Comparison of ENCODE assay signal across 15 mouse cellular contexts in the genomic region with DNA sequence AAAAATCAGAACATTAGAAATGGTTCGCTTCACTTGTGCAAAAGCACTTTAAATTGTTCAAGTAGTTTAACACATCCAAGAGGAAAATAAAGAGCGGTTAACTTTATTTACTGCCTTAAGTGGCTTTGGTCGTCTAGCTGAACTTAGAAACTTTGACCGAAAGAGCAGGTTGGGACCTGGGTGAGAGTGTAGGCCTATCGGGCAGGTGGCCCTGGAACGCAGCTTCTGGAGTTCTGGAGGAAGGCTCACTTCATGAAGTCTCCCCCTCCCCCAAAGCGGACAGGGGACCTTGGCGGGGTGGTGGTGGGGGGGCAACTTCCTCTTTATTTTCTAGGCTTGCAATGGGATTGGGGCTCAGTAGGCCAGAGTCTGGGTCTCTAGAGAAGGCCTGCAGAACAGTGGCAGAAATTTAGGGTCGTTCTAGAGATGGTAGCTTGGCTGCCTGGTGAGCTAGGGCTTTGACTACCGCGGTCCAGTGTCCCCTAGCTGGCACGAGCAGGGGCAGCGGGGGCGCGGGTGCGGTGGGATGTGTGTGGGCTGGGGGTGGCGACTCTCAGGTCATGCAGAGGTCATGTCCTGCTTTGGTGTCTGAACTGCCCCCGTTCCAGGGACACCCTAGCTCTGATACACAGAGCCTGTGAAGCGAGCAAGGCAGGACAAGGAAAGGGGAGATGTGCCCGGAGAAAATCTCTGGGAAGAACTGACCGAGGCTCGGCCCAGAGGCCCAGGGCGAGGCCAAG. TPM values are rescaled to one million over a fixed set of nuclear protein-coding genes. Genes with fewer than 3 reads are reported as not detected.
DNase-seq lines count a peak whose midpoint lies in the region; ATAC-seq and TF ChIP-seq lines count a peak whose summit lies in the region.
"Had no signal": no experiment of that assay in that cellular context is flagged by ENCODE, and none has a peak within 500 bp of the region (broad histone marks: within the 10 kb centered on the region; RNA-seq: fewer than 3 reads in every experiment).

No protein-coding gene starts in this region.

- peaks cover 5% of the 10 kb centered on the region; the same call in 1 of the 2 replicates for H3K4me1 ChIP-seq in heart, embryonic 11.5 days (ENCODE audit: control insufficient read depth, insufficient read depth, low read length)
- peaks cover 18% of the 10 kb centered on the region for H3K4me1 ChIP-seq in embryonic facial prominence, embryonic 10.5 days
- 0 out of 2 replicates have a peak, but pooled peaks cover 3% of the 10 kb centered on the region for H3K4me1 ChIP-seq in hindbrain, embryonic 15.5 days (replicated peaks)
- no peaks in the 10 kb centered on the region for H3K4me1 ChIP-seq in neural tube, embryonic 11.5 days (ENCODE audit: control insufficient read depth, insufficient read depth, low read length)
- H3K4me1 ChIP-seq: liver, embryonic 12.5 days had no signal

- peak overlapping the region; percentile 27 for H3K4me2 ChIP-seq in heart, embryonic 11.5 days
- peak overlapping the region; percentile 3; the same call in 1 of the 2 replicates for H3K4me2 ChIP-seq in hindbrain, embryonic 15.5 days
- H3K4me2 ChIP-seq in neural tube, embryonic 11.5 days (ENCODE audit: low read depth), result peak overlapping the region; percentile 24; the same call in 1 of the 2 replicates
- H3K4me2 ChIP-seq: heart, embryonic 13.5 days; liver, embryonic 12.5 days had no signal

- no peak overlapping the region for H3K27ac ChIP-seq in heart, embryonic 11.5 days (ENCODE audit: low read depth, low read length)
- H3K27ac ChIP-seq in embryonic facial prominence, embryonic 10.5 days (replicated peaks), result no peak overlapping the region
- H3K27ac ChIP-seq in hindbrain, embryonic 15.5 days (replicated peaks), result peak overlapping the region; percentile 12; the same call in 1 of the 2 replicates
- 0 out of 2 replicates have a peak overlapping the region, but pooled peaks have one; percentile 53 for H3K27ac ChIP-seq in neural tube, embryonic 11.5 days (ENCODE audit: low read depth, low read length)
- H3K27ac ChIP-seq in layer of hippocampus, adult 2 months, result no peak overlapping the region
- H3K27ac ChIP-seq: heart, embryonic 13.5 days; liver, embryonic 12.5 days; macrophage had no signal

- TF ChIP-seq CTCF in layer of hippocampus, adult 2 months (conservative IDR thresholded peaks at IDR 0.05), result no peak

- ATAC-seq in heart, embryonic 11.5 days (replicated peaks; ENCODE audit: insufficient number of reproducible peaks, low FRiP score, low TSS enrichment), result no peak
- peak; percentile 62; the same call in 1 of the 2 replicates for ATAC-seq in hindbrain, embryonic 15.5 days (ENCODE audit: low FRiP score, low read depth)
- no peak for ATAC-seq in neural tube, embryonic 11.5 days (ENCODE audit: insufficient read depth, low FRiP score, low TSS enrichment)
- ATAC-seq: liver, embryonic 12.5 days; Patski had no signal

- intact Hi-C loops in gastrocnemius, postnatal 36 days (cut with DNase I), result no loop called here

- no peaks in the 10 kb centered on the region for H3K9me3 ChIP-seq in heart, embryonic 11.5 days (replicated peaks; ENCODE audit: control insufficient read depth, low read length)
- no peaks in the 10 kb centered on the region for H3K9me3 ChIP-seq in embryonic facial prominence, embryonic 10.5 days
- H3K9me3 ChIP-seq in hindbrain, embryonic 15.5 days, result no peaks in the 10 kb centered on the region
- no peaks in the 10 kb centered on the region for H3K9me3 ChIP-seq in neural tube, embryonic 11.5 days (ENCODE audit: control insufficient read depth, low read length)
- H3K9me3 ChIP-seq: heart, embryonic 13.5 days; liver, embryonic 12.5 days had no signal

- WGBS in heart, embryonic 11.5 days (ENCODE audit: insufficient replicate concordance), result 1% methylated on average over 23 of the region's 23 CpGs
- under 1% methylated on average over 23 of the region's 23 CpGs for WGBS in embryonic facial prominence, embryonic 10.5 days
- WGBS in hindbrain, embryonic 15.5 days, result under 1% methylated on average over 23 of the region's 23 CpGs
- WGBS in neural tube, embryonic 11.5 days, result under 1% methylated on average over 23 of the region's 23 CpGs

- H3K4me3 ChIP-seq in heart, embryonic 11.5 days (ENCODE audit: low read depth, low read length), result 0 out of 2 replicates have a peak overlapping the region, but pooled peaks have one; percentile 8
- peak overlapping the region; percentile 30 for H3K4me3 ChIP-seq in embryonic facial prominence, embryonic 10.5 days
- H3K4me3 ChIP-seq in hindbrain, embryonic 15.5 days, result peak overlapping the region; percentile 11; the same call in 1 of the 2 replicates
- peak overlapping the region; percentile 6; the same call in 1 of the 2 replicates for H3K4me3 ChIP-seq in neural tube, embryonic 11.5 days (ENCODE audit: low read depth, low read length)
- H3K4me3 ChIP-seq in layer of hippocampus, adult 2 months, result no peak overlapping the region
- H3K4me3 ChIP-seq: heart, embryonic 13.5 days; liver, embryonic 12.5 days had no signal

- H3K27me3 ChIP-seq in heart, embryonic 11.5 days (ENCODE audit: control insufficient read depth, insufficient read depth, low read length), result peaks cover 79% of the 10 kb centered on the region
- peaks cover 100% of the 10 kb centered on the region for H3K27me3 ChIP-seq in embryonic facial prominence, embryonic 10.5 days (replicated peaks; ENCODE audit: low read depth, poor library complexity, severe bottlenecking)
- H3K27me3 ChIP-seq in hindbrain, embryonic 15.5 days, result peaks cover 67% of the 10 kb centered on the region
- H3K27me3 ChIP-seq in neural tube, embryonic 11.5 days (ENCODE audit: control insufficient read depth, insufficient read depth, low read length), result peaks cover 86% of the 10 kb centered on the region

- no peaks in the 10 kb centered on the region for H3K36me3 ChIP-seq in heart, embryonic 11.5 days (ENCODE audit: control insufficient read depth, insufficient read depth, low read length)
- H3K36me3 ChIP-seq in embryonic facial prominence, embryonic 10.5 days (replicated peaks), result no peaks in the 10 kb centered on the region
- H3K36me3 ChIP-seq in hindbrain, embryonic 15.5 days, result no peaks in the 10 kb centered on the region
- H3K36me3 ChIP-seq in neural tube, embryonic 11.5 days (ENCODE audit: control insufficient read depth, insufficient read depth, low read length), result no peaks in the 10 kb centered on the region
- H3K36me3 ChIP-seq: heart, embryonic 13.5 days; liver, embryonic 12.5 days had no signal

- DNase-seq in heart, adult 11 months, result no peak
- no peak for DNase-seq in embryonic facial prominence, embryonic 10.5 days (ENCODE audit: low spot score)
- DNase-seq in neural tube, embryonic 11.5 days (ENCODE audit: low spot score), result no peak
- no peak for DNase-seq in layer of hippocampus, adult 2 months (ENCODE audit: low spot score in 2 of 2)
- no peak for DNase-seq in gastrocnemius, postnatal 36 days
- no peak for DNase-seq in ovary, postnatal 36 days (ENCODE audit: low spot score)
- DNase-seq: B cell, adult 2 months had no signal

- H3K9ac ChIP-seq in heart, embryonic 11.5 days (ENCODE audit: low read depth, low read length), result no peak overlapping the region
- no peak overlapping the region for H3K9ac ChIP-seq in hindbrain, embryonic 15.5 days
- H3K9ac ChIP-seq in neural tube, embryonic 11.5 days (ENCODE audit: low read length), result peak overlapping the region; percentile 10; the same call in 1 of the 2 replicates
- H3K9ac ChIP-seq: heart, embryonic 13.5 days; liver, embryonic 12.5 days had no signal

RNA-seq across cellular contexts. Expression of a gene that starts 0.6 kb away (rescaled TPM):
- not detected in 2 replicates for polyA plus RNA-seq in heart, embryonic 11.5 days (2014; fragmentation: Nextera tagmentation; extraction: Ambion mirVana)
- polyA plus RNA-seq in embryonic facial prominence, embryonic 10.5 days (2016; fragmentation: Nextera tagmentation; extraction: Ambion mirVana), result 0.47 and 0.78 TPM in 2 replicates
- polyA plus RNA-seq in hindbrain, embryonic 15.5 days (2015; fragmentation: Nextera tagmentation; extraction: Ambion mirVana), result 6.1 and 6.8 TPM in 2 replicates
- polyA plus RNA-seq in neural tube, embryonic 11.5 days (2014; fragmentation: Nextera tagmentation; extraction: Ambion mirVana), result 7.8 and 8.1 TPM in 2 replicates
- not detected for total RNA-seq in layer of hippocampus, adult 2 months (2021)
- total RNA-seq in gastrocnemius, postnatal 36 days (2021), result not detected
- total RNA-seq: layer of hippocampus, adult 18-20 months had no signal
- polyA plus RNA-seq: heart, embryonic 13.5 days; intestine, embryonic 14.5 days; liver, embryonic 12.5 days; macrophage; Patski had no signal

Comparison
In these comparisons a context has a peak if more than half of its experiments do, and no peak if none do; other contexts are left out.
1. H3K27ac ChIP-seq: peak in hindbrain, embryonic 15.5 days (single experiment) and neural tube, embryonic 11.5 days (single experiment); none in heart, embryonic 11.5 days (single experiment), embryonic facial prominence, embryonic 10.5 days (single experiment) and layer of hippocampus, adult 2 months (single experiment).
2. Peak in every context shown above with its lines, with median percentiles within 50 percentile points of each other: H3K4me2 ChIP-seq.